ENCODE assay signal across 8 mouse cellular contexts in genomic region chr13:98016923-98017588, GRCm38 (mm10).
A peak's percentile ranks its signal among the peaks of the same experiment; 100 is the strongest.
DNase-seq lines count a peak whose midpoint lies in the region; ATAC-seq lines count a peak whose summit lies in the region.

No protein-coding gene starts in this region.

- intact Hi-C loops in heart, postnatal 36 days (cut with DNase I) = no loop called here

- H3K9me3 ChIP-seq in heart, embryonic 11.5 days (replicated peaks; ENCODE audit: control insufficient read depth, low read length) = no peaks in the 10 kb centered on the region
- H3K9me3 ChIP-seq in forebrain, embryonic 10.5 days = no peaks in the 10 kb centered on the region
- H3K9me3 ChIP-seq in liver, embryonic 13.5 days (replicated peaks) = no peaks in the 10 kb centered on the region

- peak overlapping the region; percentile 51 for H3K4me3 ChIP-seq in heart, embryonic 11.5 days (ENCODE audit: low read depth, low read length)
- H3K4me3 ChIP-seq in forebrain, embryonic 10.5 days = peak overlapping the region; percentile 60
- peak overlapping the region; percentile 25 for H3K4me3 ChIP-seq in liver, embryonic 13.5 days (replicated peaks)

- peak overlapping the region; percentile 84 for H3K4me2 ChIP-seq in heart, embryonic 11.5 days
- peak overlapping the region; percentile 53; the same call in 1 of the 2 replicates for H3K4me2 ChIP-seq in liver, embryonic 13.5 days

- H3K4me1 ChIP-seq in heart, embryonic 11.5 days (ENCODE audit: control insufficient read depth, insufficient read depth, low read length) = no peaks in the 10 kb centered on the region
- peaks cover 18% of the 10 kb centered on the region for H3K4me1 ChIP-seq in forebrain, embryonic 10.5 days
- H3K4me1 ChIP-seq in liver, embryonic 13.5 days (replicated peaks) = no peaks in the 10 kb centered on the region; the same call in 1 of the 2 replicates

- ATAC-seq in heart, embryonic 11.5 days (replicated peaks; ENCODE audit: insufficient number of reproducible peaks, low FRiP score, low TSS enrichment) = no peak
- no peak for ATAC-seq in liver, embryonic 13.5 days (ENCODE audit: low read depth)

- no peaks in the 10 kb centered on the region for H3K36me3 ChIP-seq in heart, embryonic 11.5 days (ENCODE audit: control insufficient read depth, insufficient read depth, low read length)
- H3K36me3 ChIP-seq in forebrain, embryonic 10.5 days (replicated peaks) = no peaks in the 10 kb centered on the region
- H3K36me3 ChIP-seq in liver, embryonic 13.5 days = no peaks in the 10 kb centered on the region

- DNase-seq in heart, postnatal 36 days = no peak
- DNase-seq in forebrain, embryonic 10.5 days (ENCODE audit: extremely low spot score, low spot score) = no peak
- peak; percentile 66 for DNase-seq in kidney, adult 18-20 months
- no peak for DNase-seq in liver, embryonic 13.5 days
- peak; percentile 42 for DNase-seq in right cerebral cortex, postnatal 25 days
- DNase-seq in adrenal gland, postnatal 10 days = no peak
- no peak for DNase-seq in spleen, postnatal 4 days (ENCODE audit: low spot score in 2 of 2)

- no peak overlapping the region for H3K27ac ChIP-seq in heart, embryonic 11.5 days (ENCODE audit: low read depth, low read length)
- H3K27ac ChIP-seq in forebrain, embryonic 10.5 days = peak overlapping the region; percentile 69
- H3K27ac ChIP-seq in liver, embryonic 13.5 days = no peak overlapping the region

- peak overlapping the region; percentile 60 for H3K9ac ChIP-seq in heart, embryonic 11.5 days (ENCODE audit: low read depth, low read length)
- no peak overlapping the region for H3K9ac ChIP-seq in liver, embryonic 13.5 days

- no peaks in the 10 kb centered on the region for H3K27me3 ChIP-seq in heart, embryonic 11.5 days (ENCODE audit: control insufficient read depth, insufficient read depth, low read length)
- H3K27me3 ChIP-seq in forebrain, embryonic 10.5 days (ENCODE audit: poor library complexity, severe bottlenecking) = peaks cover 31% of the 10 kb centered on the region
- peaks cover 25% of the 10 kb centered on the region for H3K27me3 ChIP-seq in liver, embryonic 13.5 days

- 31% methylated on average over 12 of the region's 12 CpGs for WGBS in heart, embryonic 11.5 days (ENCODE audit: insufficient replicate concordance)
- WGBS in forebrain, embryonic 10.5 days = 23% methylated on average over 12 of the region's 12 CpGs
- 25% methylated on average over 11 of the region's 12 CpGs for WGBS in liver, embryonic 13.5 days (ENCODE audit: insufficient replicate concordance)

Comparison
In these comparisons a context has a peak if more than half of its experiments do, and no peak if none do; other contexts are left out.
1. DNase-seq: peak in kidney, adult 18-20 months (single experiment) and right cerebral cortex, postnatal 25 days (single experiment); none in heart, postnatal 36 days (0 of 2), forebrain, embryonic 10.5 days (single experiment), liver, embryonic 13.5 days (single experiment), adrenal gland, postnatal 10 days (single experiment) and spleen, postnatal 4 days (0 of 2).
2. Peak in every context shown above with its lines, with median percentiles within 50 percentile points of each other: H3K4me3 ChIP-seq.